Mouse (Mus musculus) heart, embryonic 12.5 days (tissue): ENCODE measurements around the gene Egfl7. TPM values are rescaled to one million over a fixed set of nuclear protein-coding genes. Genes with fewer than 3 reads are reported as not detected.

Source experiments
- ATAC-seq: fragments of 200-750 bp; cut with Nextera tagmentation; 2 replicates; pipeline ENCODE4 v1.8.0; 2017; ENCODE audit warnings: moderate TSS enrichment, moderate library complexity; ENCODE audit not compliant: insufficient number of reproducible peaks, low FRiP score
- H3K27ac ChIP-seq: fragments of 300-500 bp; sonication (generic); 2 replicates; pipeline ENCODE4 v1.5.1; 2016; ENCODE audit warnings: mild to moderate bottlenecking, moderate library complexity; ENCODE audit not compliant: poor library complexity, severe bottlenecking
- H3K27me3 ChIP-seq: fragments of 300-500 bp; sonication (generic); replicated peaks from 2 replicates; pipeline ENCODE4 v1.6.1; 2016; ENCODE audit warnings: mild to moderate bottlenecking, moderate library complexity
- H3K36me3 ChIP-seq: fragments of 300-500 bp; sonication (generic); 2 replicates; pipeline ENCODE4 v1.6.1; 2016; ENCODE audit warnings: mild to moderate bottlenecking, moderate library complexity
- H3K4me1 ChIP-seq: fragments of 300-500 bp; sonication (generic); replicated peaks from 2 replicates; pipeline ENCODE4 v1.6.1; 2016; ENCODE audit warnings: mild to moderate bottlenecking
- H3K4me2 ChIP-seq: fragments of 300-500 bp; sonication (generic); 2 replicates; pipeline ENCODE4 v1.6.1; 2016; ENCODE audit warnings: mild to moderate bottlenecking, moderate library complexity
- H3K4me3 ChIP-seq: fragments of 300-500 bp; sonication (generic); 2 replicates; pipeline ENCODE4 v1.5.1; 2016; ENCODE audit warnings: mild to moderate bottlenecking
- H3K9ac ChIP-seq: fragments of 300-500 bp; sonication (generic); 2 replicates; pipeline ENCODE4 v1.6.1; 2016; ENCODE audit warnings: mild to moderate bottlenecking, moderate library complexity
- H3K9me3 ChIP-seq: fragments of 300-500 bp; sonication (generic); replicated peaks from 2 replicates; pipeline ENCODE4 v1.6.1; 2016; ENCODE audit warnings: mild to moderate bottlenecking, moderate library complexity
- WGBS: fragments of 180-500 bp; shearing (Covaris S2); methylation state at CpG from one replicate; pipeline ENCODE4 v1.1.7; 2016; 5-methylcytosine and 5-hydroxymethylcytosine counted together
- polyA plus RNA-seq: library from polyadenylated mRNA; unstranded; fragments of >200 nt; fragmentation: Nextera tagmentation; extraction: Ambion mirVana; gene quantifications from 2 replicates; pipeline ENCODE4 v1.2.1, GENCODE M21; 2016

Egfl7 gene
- polyA plus RNA-seq, 1 experiment from 2014 or later, result 139 TPM

DNA sequence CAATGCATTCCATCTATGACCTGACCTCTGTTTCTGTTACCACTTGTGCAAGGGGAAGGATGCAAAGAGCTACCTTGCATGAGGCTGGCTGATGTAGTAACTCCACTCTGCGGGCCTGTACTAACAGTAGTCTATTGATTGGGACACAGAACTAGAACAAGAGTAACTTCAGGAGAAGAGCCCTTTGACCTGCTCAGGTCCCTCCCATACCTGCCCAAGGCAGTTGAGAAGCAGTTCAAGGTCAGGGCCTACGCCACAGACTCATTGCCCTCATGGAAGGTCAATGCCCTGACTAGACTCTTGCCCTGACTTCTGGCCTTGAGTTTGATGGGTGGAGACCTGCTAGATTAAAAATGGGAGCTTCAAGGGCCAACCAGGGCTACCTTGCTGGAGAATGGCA is 20.9 kb downstream of the Egfl7 start:
- no peak for ATAC-seq
- WGBS, result 81% methylated on average over 2 of the region's 2 CpGs
- no peak overlapping the region for H3K9ac ChIP-seq

DNA sequence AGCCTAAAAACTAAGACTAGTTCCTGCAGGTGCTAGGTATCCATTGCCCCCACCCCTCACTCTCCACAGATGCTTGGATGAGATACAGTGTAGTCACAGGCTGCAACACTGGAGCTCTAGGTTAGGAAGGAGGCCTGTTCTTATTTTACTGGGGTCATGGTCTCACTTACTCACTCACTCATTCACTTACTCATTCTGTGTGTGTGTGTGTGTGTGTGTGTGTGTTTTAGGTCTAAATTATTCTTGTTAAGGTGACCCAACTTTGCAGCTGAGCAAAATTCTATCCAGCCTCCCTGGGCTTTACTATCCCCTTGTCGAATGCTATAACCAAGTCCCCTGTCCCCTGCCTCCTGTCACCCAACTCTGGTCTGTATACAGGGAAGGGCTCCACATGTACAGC is 21.8 kb downstream of the Egfl7 start:
- Histone ChIP-seq H3K9me3 (no peaks in the 10 kb centered on the region), H3K4me2 (no peak overlapping the region), H3K9ac (no peak overlapping the region), H3K27me3 (no peaks in the 10 kb centered on the region), H3K4me1 (peaks cover 21% of the 10 kb centered on the region), H3K36me3 (no peaks in the 10 kb centered on the region), H3K4me3 (no peak overlapping the region), H3K27ac (no peak overlapping the region)
- no peak for ATAC-seq
- 96% methylated on average over 1 of the region's 1 CpGs for WGBS

More for the DNA sequence above, 20.9 kb downstream of the Egfl7 start:
- Histone ChIP-seq H3K4me3 (no peak overlapping the region), H3K4me1 (peaks cover 14% of the 10 kb centered on the region), H3K4me2 (no peak overlapping the region), H3K27ac (no peak overlapping the region), H3K9me3 (no peaks in the 10 kb centered on the region), H3K27me3 (no peaks in the 10 kb centered on the region), H3K36me3 (peaks cover 6% of the 10 kb centered on the region; the same call in 1 of the 2 replicates)

DNA sequence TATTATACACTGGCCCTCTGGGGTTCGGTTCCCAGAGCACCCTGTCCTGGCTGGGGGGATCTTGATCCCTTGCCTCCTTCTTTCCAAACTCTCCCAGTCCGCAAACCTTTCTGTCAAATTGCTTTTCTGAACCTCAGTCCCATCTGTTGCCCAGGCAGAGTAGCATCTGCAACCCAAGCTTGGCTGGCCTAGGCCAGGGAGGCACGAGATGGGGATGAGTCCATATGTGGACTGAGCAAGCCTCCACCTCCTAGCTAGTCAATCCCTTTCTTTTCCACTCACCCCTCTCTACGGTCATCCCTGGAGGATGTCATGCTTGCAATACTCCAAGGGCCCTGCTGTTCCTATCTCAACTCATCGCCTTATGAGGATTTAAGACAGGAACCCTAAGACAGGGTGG is 22.8 kb downstream of the Egfl7 start:
- Histone ChIP-seq H3K4me1 (peaks cover 31% of the 10 kb centered on the region), H3K27me3 (no peaks in the 10 kb centered on the region), H3K9me3 (no peaks in the 10 kb centered on the region), H3K4me2 (peak overlapping the region; percentile 98), H3K27ac (no peak overlapping the region), H3K9ac (no peak overlapping the region), H3K36me3 (no peaks in the 10 kb centered on the region), H3K4me3 (no peak overlapping the region)
- ATAC-seq, result no peak
- WGBS, result 83% methylated on average over 5 of the region's 5 CpGs

DNA sequence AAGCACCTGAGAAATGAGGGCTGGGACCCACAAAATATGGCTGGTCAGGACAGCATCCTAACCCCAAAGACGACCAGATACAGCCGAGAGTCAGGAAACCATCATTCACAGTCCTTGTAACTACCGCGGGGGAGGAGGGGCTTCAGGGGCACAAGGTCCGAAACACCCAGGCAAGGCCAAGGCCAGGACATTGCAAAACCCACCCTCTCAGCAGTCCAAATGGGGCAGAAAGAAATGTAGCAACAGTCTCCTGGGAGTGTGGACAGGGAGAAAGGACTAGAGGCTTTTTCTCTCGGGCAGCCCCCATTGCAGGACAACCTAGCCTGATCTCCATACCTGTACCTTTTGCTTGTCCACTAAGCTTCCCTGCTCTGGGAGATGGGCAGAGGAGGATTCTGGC is 23.3 kb downstream of the Egfl7 start:
- Histone ChIP-seq H3K4me1 (peaks cover 36% of the 10 kb centered on the region), H3K36me3 (no peaks in the 10 kb centered on the region), H3K27me3 (no peaks in the 10 kb centered on the region), H3K9ac (peak overlapping the region; percentile 87), H3K4me3 (peak overlapping the region; percentile 83), H3K4me2 (peak overlapping the region; percentile 98), H3K9me3 (no peaks in the 10 kb centered on the region), H3K27ac (0 out of 2 replicates have a peak overlapping the region, but pooled peaks have one; percentile 72)
- ATAC-seq, result no peak
- 12% methylated on average over 6 of the region's 6 CpGs for WGBS

DNA sequence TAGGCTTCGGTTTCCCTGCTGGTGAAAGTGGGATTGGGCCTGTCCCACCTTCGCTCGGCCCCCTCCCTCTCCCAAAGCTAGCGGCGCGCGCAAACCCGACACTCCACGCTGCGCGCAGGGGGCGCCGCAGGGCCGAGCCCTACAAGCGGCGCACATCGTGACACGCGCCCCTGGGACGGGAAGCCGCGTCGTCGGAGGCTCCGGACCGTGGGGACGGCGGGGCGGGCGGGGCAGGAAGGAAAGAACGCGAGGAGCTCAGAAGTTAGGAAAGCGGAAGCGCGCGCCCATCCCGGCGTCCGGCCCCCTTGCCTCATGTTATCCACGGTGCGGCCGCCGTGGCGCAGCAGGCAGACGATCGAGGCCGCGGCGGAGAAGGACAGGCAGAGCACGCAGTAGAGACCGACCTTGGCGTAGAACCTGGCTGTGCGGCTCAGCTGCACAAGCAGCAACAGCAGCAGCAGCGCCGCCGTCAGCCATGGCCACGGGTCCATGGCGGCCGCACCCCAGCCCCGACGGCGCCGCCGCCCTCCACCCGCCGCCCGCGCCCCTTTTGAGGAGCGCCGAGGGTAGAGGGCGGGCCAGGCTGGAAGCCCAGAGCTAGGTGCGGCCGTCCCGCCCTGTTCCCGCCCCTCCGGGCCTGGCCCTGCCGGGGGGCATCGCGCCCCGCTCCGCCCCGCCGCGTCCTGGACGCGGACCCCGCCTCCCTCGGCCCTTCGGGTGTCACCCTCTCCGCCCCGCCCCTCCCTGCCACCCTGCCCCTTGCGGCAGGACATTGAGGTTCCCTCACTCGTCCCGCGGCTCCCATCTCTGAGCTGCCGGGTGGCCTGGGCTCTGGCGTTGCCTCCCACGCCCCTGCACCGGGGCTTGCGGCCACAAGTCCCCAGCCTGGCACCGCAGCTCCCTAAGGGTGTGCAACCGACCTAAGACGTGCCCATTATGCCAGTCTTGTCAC is 24.2 kb downstream of the Egfl7 start, which contains the start of gene Agpat2:
Agpat2 (minus strand) TSS at position 698 of the 952 bp plus-strand sequence.
- Histone ChIP-seq H3K9me3 (no peaks in the 10 kb centered on the region), H3K4me2 (peak within 1 kb of the TSS; percentile 98), H3K4me3 (peak within 1 kb of the TSS; percentile 83), H3K9ac (peak within 1 kb of the TSS; percentile 87), H3K4me1 (peaks cover 36% of the 10 kb centered on the region), H3K27me3 (no peaks in the 10 kb centered on the region), H3K27ac (peak within 1 kb of the TSS; percentile 72), H3K36me3 (no peaks in the 10 kb centered on the region)
- peak; percentile 83 for ATAC-seq
- under 1% methylated on average over 81 of the region's 103 CpGs for WGBS

DNA sequence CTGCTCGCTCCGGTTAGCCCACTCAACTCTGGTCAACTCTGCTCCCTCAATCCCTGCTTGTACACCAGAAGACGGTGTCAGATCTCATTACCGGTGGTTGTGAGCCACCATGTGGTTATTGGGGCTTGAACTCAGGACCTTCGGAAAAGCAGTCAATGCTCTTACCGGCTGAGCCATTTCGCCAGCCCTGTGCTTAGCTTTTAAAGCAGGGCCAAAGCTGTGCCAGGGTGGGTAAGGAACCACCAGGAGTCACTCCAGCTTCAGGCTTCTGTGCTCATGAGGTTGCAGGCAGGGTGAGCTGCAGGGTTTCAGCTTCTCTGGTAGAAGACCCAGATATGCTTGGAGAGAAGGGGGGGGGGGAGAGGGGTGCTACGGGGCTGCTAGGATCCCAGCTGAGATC is 25.5 kb downstream of the Egfl7 start:
- no peak for ATAC-seq
- H3K4me2 ChIP-seq, result no peak overlapping the region
- no peaks in the 10 kb centered on the region for H3K27me3 ChIP-seq
- H3K36me3 ChIP-seq, result no peaks in the 10 kb centered on the region
- H3K9me3 ChIP-seq, result no peaks in the 10 kb centered on the region
- no peak overlapping the region for H3K27ac ChIP-seq
- no peak overlapping the region for H3K4me3 ChIP-seq
- H3K9ac ChIP-seq, result no peak overlapping the region
- WGBS, result 85% methylated on average over 8 of the region's 8 CpGs
- H3K4me1 ChIP-seq, result peaks cover 36% of the 10 kb centered on the region

DNA sequence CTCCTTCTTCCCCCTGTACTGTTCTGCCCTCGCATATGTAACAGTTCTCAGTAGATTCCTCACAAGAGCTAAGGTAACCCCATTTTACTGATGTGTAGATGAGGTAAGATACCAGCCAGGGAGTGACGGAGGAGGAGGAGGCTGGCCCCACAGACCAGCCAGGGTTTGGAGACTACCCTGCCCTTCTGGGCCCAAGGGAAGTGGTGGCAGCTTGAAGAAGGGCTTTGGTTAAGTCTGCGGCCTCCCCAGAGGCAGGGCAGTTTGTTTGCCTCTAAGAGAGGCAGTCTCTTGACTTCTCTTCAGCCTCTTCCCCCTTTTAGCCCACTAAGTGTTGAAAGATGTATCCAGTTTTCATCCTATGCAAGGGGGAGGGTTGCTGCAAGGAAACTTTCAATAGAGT is 26.8 kb downstream of the Egfl7 start:
- 65% methylated on average over 3 of the region's 3 CpGs for WGBS
- Histone ChIP-seq H3K9me3 (no peaks in the 10 kb centered on the region), H3K36me3 (no peaks in the 10 kb centered on the region), H3K9ac (no peak overlapping the region), H3K27me3 (no peaks in the 10 kb centered on the region), H3K4me2 (peak overlapping the region; percentile 9; the same call in 1 of the 2 replicates), H3K27ac (peak overlapping the region; percentile 36; the same call in 1 of the 2 replicates), H3K4me1 (peaks cover 36% of the 10 kb centered on the region), H3K4me3 (no peak overlapping the region; the same call in 1 of the 2 replicates)
- no peak for ATAC-seq

DNA sequence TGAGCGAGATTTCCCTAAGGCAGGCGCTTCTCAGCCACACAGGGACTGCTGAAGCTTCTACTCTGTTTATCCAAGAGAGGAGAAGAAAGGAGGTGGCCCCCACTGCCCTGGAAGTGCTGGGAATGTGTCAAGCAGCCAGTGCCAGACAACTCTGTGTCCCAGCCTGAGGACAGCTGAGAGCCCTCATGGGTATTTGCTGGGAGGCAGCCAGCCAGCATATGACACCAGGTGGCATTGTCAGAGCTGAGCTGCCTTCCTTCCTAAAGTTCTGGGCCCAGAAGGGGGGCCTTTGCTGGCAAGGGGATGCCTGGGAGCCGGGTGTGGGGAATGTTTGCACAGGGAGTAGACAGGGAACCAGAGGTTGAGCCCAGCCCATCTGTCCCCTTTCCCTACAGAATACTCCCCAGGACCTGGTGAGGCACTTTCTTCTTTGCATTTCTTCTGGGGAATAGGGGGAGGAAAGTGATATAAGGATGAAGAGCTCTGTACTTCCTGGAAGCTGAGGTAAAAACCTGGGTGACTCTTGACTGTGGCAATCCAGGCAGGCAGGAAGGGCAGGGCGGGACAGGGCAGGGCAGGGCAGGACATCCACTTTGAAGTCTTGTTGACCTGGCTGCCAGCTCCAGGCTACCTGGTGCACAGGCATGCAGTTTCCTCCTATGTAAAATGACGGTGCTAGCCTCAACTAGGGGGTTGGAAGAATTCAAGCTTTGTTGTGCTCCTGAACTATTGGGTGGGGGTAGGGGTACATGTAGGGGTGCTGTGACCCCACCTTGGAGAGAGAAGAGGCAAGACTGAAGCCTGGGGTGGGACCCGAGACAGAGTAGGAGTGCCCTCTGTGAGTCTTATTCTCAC is 27.5 kb downstream of the Egfl7 start:
- Histone ChIP-seq H3K9ac (no peak overlapping the region), H3K9me3 (no peaks in the 10 kb centered on the region), H3K27me3 (no peaks in the 10 kb centered on the region), H3K27ac (peak overlapping the region; percentile 36), H3K4me3 (no peak overlapping the region), H3K36me3 (no peaks in the 10 kb centered on the region), H3K4me1 (peaks cover 36% of the 10 kb centered on the region), H3K4me2 (no peak overlapping the region)
- WGBS, result 42% methylated on average over 6 of the region's 6 CpGs
- peak; percentile 27; the same call in 1 of the 2 replicates for ATAC-seq

DNA sequence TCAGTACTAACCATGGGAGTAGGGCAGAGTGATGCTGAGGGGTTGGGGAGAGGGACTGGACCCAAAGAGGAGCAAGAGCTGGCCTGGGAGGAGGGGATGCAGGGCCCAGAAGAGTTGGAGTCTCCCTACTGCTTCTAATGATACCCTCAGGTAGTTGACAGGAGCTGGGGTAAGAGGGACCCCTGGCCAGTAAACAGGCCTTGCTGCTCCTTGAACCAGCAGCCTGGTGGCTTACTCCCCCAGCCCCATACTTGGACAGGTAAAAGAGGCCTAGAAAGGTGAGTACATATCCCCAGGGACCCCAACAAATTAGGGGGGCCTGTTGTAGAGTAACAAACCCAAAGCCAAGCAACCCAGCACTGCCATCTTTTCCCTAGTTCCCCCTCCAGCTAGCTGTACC is 29.0 kb downstream of the Egfl7 start:
- no peaks in the 10 kb centered on the region for H3K9me3 ChIP-seq
- ATAC-seq, result no peak
- H3K27me3 ChIP-seq, result no peaks in the 10 kb centered on the region
- H3K9ac ChIP-seq, result no peak overlapping the region
- no peak overlapping the region for H3K4me3 ChIP-seq
- H3K36me3 ChIP-seq, result no peaks in the 10 kb centered on the region
- no peak overlapping the region for H3K27ac ChIP-seq
- H3K4me1 ChIP-seq, result peaks cover 33% of the 10 kb centered on the region
- H3K4me2 ChIP-seq, result no peak overlapping the region

DNA sequence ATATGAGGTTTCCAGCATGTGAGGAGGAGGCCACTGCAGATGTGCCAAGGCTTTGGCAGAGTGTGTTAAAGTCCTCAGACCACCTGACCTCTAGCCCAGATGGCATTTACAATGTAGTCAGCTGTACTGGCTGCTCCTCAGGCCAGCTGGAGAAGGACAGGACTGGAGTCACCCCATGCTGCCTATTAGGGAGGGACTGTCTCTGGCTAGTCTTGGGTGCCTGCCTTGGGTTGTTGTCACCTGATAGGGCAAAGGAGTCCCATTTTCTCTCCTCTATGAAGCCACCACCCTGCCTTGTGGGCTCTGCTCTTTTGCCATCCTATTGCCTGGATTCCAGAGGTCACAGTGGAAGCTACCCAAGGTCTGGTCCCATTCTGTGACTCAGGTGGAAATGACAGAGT is 29.4 kb downstream of the Egfl7 start:
- Histone ChIP-seq H3K4me2 (no peak overlapping the region), H3K27ac (no peak overlapping the region), H3K9me3 (no peaks in the 10 kb centered on the region), H3K36me3 (no peaks in the 10 kb centered on the region), H3K27me3 (no peaks in the 10 kb centered on the region), H3K9ac (no peak overlapping the region), H3K4me1 (peaks cover 32% of the 10 kb centered on the region), H3K4me3 (no peak overlapping the region)
- no peak for ATAC-seq

DNA sequence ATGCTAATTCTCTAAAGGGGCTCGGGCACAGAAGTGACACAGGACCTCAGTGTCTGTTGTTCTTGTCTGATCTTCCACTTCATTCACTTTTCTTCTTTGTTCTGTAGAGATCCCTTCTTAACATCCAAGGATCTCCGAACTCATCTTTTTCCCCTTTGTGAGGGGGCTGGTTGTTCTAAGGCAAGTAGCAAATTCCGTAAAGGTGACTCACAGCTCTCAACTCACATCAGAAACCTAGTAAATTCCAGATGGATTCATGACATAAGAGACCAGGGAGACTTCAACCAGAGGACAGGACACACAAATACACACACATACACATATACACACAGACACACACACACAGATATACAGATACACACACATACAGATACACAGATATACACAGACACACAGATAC is 30.7 kb downstream of the Egfl7 start:
- H3K9me3 ChIP-seq, result no peaks in the 10 kb centered on the region
- WGBS, result 70% methylated on average over 3 of the region's 3 CpGs
- no peak overlapping the region for H3K4me3 ChIP-seq
- no peak overlapping the region for H3K4me2 ChIP-seq
- H3K4me1 ChIP-seq, result peaks cover 26% of the 10 kb centered on the region
- H3K9ac ChIP-seq, result no peak overlapping the region
- H3K27me3 ChIP-seq, result no peaks in the 10 kb centered on the region
- no peak for ATAC-seq
- H3K36me3 ChIP-seq, result no peaks in the 10 kb centered on the region
- H3K27ac ChIP-seq, result no peak overlapping the region
